In the genomic region with DNA sequence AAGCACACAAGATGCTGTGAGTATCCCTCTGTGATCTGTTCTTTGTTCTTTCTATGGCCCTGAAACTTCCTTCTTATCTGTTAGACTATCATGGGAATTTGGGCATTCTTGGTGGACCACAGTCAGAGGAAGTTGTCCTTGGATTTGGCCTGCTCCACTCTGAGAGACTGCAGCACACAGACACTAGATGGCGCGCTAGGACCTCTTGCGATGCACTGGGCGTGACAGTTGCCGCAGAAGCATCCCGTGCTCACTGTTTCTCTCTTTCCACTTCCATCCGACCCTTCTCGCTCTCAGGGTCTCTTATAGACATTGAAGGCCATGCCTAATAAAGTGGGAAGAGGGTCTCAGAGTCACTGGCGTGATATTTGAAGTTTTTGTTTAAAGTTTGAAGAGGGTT, we compare ENCODE assay signal across 9 mouse cellular contexts. TPM values are rescaled to one million over a fixed set of nuclear protein-coding genes. Genes with fewer than 3 reads are reported as not detected.
DNase-seq lines count a peak whose midpoint lies in the region; ATAC-seq and TF ChIP-seq lines count a peak whose summit lies in the region.
"Had no signal": no experiment of that assay in that cellular context is flagged by ENCODE, and none has a peak within 500 bp of the region (broad histone marks: within the 10 kb centered on the region; RNA-seq: fewer than 3 reads in every experiment).

No protein-coding gene starts in this region.

- no peak for TF ChIP-seq POLR2A in kidney, adult 2 months (IDR thresholded peaks at IDR 0.05; ENCODE audit: low read depth, low read length)

- H3K4me1 ChIP-seq in kidney, adult 2 months (ENCODE audit: control insufficient read depth, insufficient read depth, low read length) = no peaks in the 10 kb centered on the region
- H3K4me1 ChIP-seq in limb, embryonic 11.5 days (ENCODE audit: control insufficient read depth, insufficient read depth, low read length) = no peaks in the 10 kb centered on the region
- H3K4me1 ChIP-seq in neural tube, embryonic 11.5 days (ENCODE audit: control insufficient read depth, insufficient read depth, low read length) = no peaks in the 10 kb centered on the region
- H3K4me1 ChIP-seq: embryonic facial prominence, embryonic 15.5 days had no signal

- no peak overlapping the region for H3K9ac ChIP-seq in limb, embryonic 11.5 days (ENCODE audit: low read length)
- no peak overlapping the region for H3K9ac ChIP-seq in neural tube, embryonic 11.5 days (ENCODE audit: low read length)
- H3K9ac ChIP-seq: embryonic facial prominence, embryonic 15.5 days had no signal

- H3K4me2 ChIP-seq in limb, embryonic 11.5 days (ENCODE audit: low read depth, severe bottlenecking) = no peak overlapping the region
- no peak overlapping the region for H3K4me2 ChIP-seq in neural tube, embryonic 11.5 days (ENCODE audit: low read depth)
- H3K4me2 ChIP-seq: embryonic facial prominence, embryonic 15.5 days had no signal

- peak; percentile 89 for DNase-seq in 3T3-L1 (ENCODE audit: low read depth, low spot score)
- peak; percentile 81 for DNase-seq in R1 (ENCODE audit: low read depth, low spot score)
- peak; percentile 94 to 96 for DNase-seq in cerebellum, postnatal 10 days
- DNase-seq in gastrocnemius, postnatal 25 days = peak; percentile 48
- DNase-seq in kidney, adult 2 months = peak; percentile 81
- DNase-seq in limb, embryonic 11.5 days (ENCODE audit: low spot score) = peak; percentile 89
- peak; percentile 83 for DNase-seq in neural tube, embryonic 11.5 days (ENCODE audit: low spot score)
- DNase-seq in testis, postnatal 10 days (ENCODE audit: low spot score) = peak; percentile 93

- H3K4me3 ChIP-seq in kidney, adult 2 months (ENCODE audit: insufficient read depth, low read depth, low read length) = no peak overlapping the region
- H3K4me3 ChIP-seq in limb, embryonic 11.5 days (ENCODE audit: low read depth, low read length) = no peak overlapping the region
- no peak overlapping the region for H3K4me3 ChIP-seq in neural tube, embryonic 11.5 days (ENCODE audit: low read depth, low read length)
- H3K4me3 ChIP-seq: embryonic facial prominence, embryonic 15.5 days had no signal

- no peaks in the 10 kb centered on the region for H3K27me3 ChIP-seq in kidney, adult 2 months (replicated peaks; ENCODE audit: control insufficient read depth, insufficient read depth, low read length)
- H3K27me3 ChIP-seq in limb, embryonic 11.5 days (ENCODE audit: control insufficient read depth, insufficient read depth, low read length) = no peaks in the 10 kb centered on the region
- no peaks in the 10 kb centered on the region for H3K27me3 ChIP-seq in neural tube, embryonic 11.5 days (ENCODE audit: control insufficient read depth, insufficient read depth, low read length)

- no peak for ATAC-seq in limb, embryonic 11.5 days (ENCODE audit: insufficient number of reproducible peaks, low FRiP score, low TSS enrichment, low read depth)
- ATAC-seq in neural tube, embryonic 11.5 days (ENCODE audit: insufficient read depth, low FRiP score, low TSS enrichment) = no peak

- no peak overlapping the region for H3K27ac ChIP-seq in kidney, adult 2 months (ENCODE audit: insufficient read depth, low read depth, low read length)
- no peak overlapping the region for H3K27ac ChIP-seq in limb, embryonic 11.5 days (replicated peaks; ENCODE audit: low read depth, low read length)
- H3K27ac ChIP-seq in neural tube, embryonic 11.5 days (ENCODE audit: low read depth, low read length) = no peak overlapping the region
- H3K27ac ChIP-seq: embryonic facial prominence, embryonic 15.5 days had no signal

- 2% methylated on average over 9 of the region's 9 CpGs for WGBS in kidney, adult 2 months
- 13% methylated on average over 9 of the region's 9 CpGs for WGBS in limb, embryonic 11.5 days
- WGBS in neural tube, embryonic 11.5 days = 15% methylated on average over 9 of the region's 9 CpGs

- H3K9me3 ChIP-seq in limb, embryonic 11.5 days (ENCODE audit: control insufficient read depth, low read length) = no peaks in the 10 kb centered on the region
- no peaks in the 10 kb centered on the region for H3K9me3 ChIP-seq in neural tube, embryonic 11.5 days (ENCODE audit: control insufficient read depth, low read length)
- H3K9me3 ChIP-seq: embryonic facial prominence, embryonic 15.5 days had no signal

- no peaks in the 10 kb centered on the region for H3K36me3 ChIP-seq in kidney, adult 2 months (ENCODE audit: control insufficient read depth, insufficient read depth, low read length)
- no peaks in the 10 kb centered on the region for H3K36me3 ChIP-seq in limb, embryonic 11.5 days (ENCODE audit: control insufficient read depth, insufficient read depth, low read length)
- H3K36me3 ChIP-seq in neural tube, embryonic 11.5 days (ENCODE audit: control insufficient read depth, insufficient read depth, low read length) = no peaks in the 10 kb centered on the region
- H3K36me3 ChIP-seq: embryonic facial prominence, embryonic 15.5 days had no signal

- TF ChIP-seq CTCF in kidney, adult 2 months (conservative IDR thresholded peaks at IDR 0.05; ENCODE audit: insufficient read depth, insufficient read length, low read depth, low read length) = peak; percentile 100

RNA-seq across cellular contexts. Expression of a gene that starts 13.9 kb away (rescaled TPM):
- total RNA-seq in gastrocnemius, postnatal 25 days (2021) = under 1 TPM; 0.15 to 0.21 TPM
- polyA plus RNA-seq in kidney, adult 2 months (2012; rRNA removed) = 1.1 and 1.3 TPM in 2 replicates
- polyA plus RNA-seq in limb, embryonic 11.5 days (2014; fragmentation: Nextera tagmentation; extraction: Ambion mirVana) = 0.44 TPM in 1 of 2 replicates, not detected in the other
- polyA plus RNA-seq in neural tube, embryonic 11.5 days (2014; fragmentation: Nextera tagmentation; extraction: Ambion mirVana) = not detected in 2 replicates

RNA-seq across cellular contexts. Expression of a gene that starts 18.5 kb away (rescaled TPM):
- 10 to 100 TPM; 14.0 TPM for total RNA-seq in gastrocnemius, postnatal 25 days (2021)
- 29.2 and 31.1 TPM in 2 replicates for polyA plus RNA-seq in kidney, adult 2 months (2012; rRNA removed)
- polyA plus RNA-seq in limb, embryonic 11.5 days (2014; fragmentation: Nextera tagmentation; extraction: Ambion mirVana) = 186 and 194 TPM in 2 replicates
- 331 and 356 TPM in 2 replicates for polyA plus RNA-seq in neural tube, embryonic 11.5 days (2014; fragmentation: Nextera tagmentation; extraction: Ambion mirVana)
